In genomic region chr15:62145643-62146285, GRCm38 (mm10) we compare ENCODE assay signal across 19 mouse cellular contexts.
"Had no signal": no experiment of that assay in that cellular context is flagged by ENCODE, and none has a peak within 500 bp of the region (broad histone marks: within the 10 kb centered on the region; RNA-seq: fewer than 3 reads in every experiment).

No protein-coding gene starts in this region.

- H3K27ac ChIP-seq: kidney, postnatal 0 days; limb, embryonic 12.5 days; limb, embryonic 15.5 days; liver, embryonic 12.5 days; neural tube, embryonic 12.5 days; neural tube, embryonic 15.5 days had no signal

- H3K36me3 ChIP-seq: limb, embryonic 12.5 days; limb, embryonic 15.5 days; neural tube, embryonic 12.5 days; neural tube, embryonic 15.5 days had no signal

- DNase-seq: kidney, adult 2 months; kidney, postnatal 25 days; left cerebral cortex, postnatal 4 days; lung, adult 2 months; lung, postnatal 14 days; lung, postnatal 4 days; midbrain, embryonic 14.5 days; right cerebral cortex, adult 18-20 months; right cerebral cortex, postnatal 14 days; spleen, adult 18-20 months; thymus, adult 2 months; thymus, postnatal 25 days had no signal

- H3K9ac ChIP-seq: limb, embryonic 12.5 days; limb, embryonic 15.5 days; liver, embryonic 12.5 days; neural tube, embryonic 12.5 days; neural tube, embryonic 15.5 days had no signal

- H3K4me3 ChIP-seq: limb, embryonic 12.5 days; limb, embryonic 15.5 days; liver, embryonic 12.5 days; neural tube, embryonic 12.5 days; neural tube, embryonic 15.5 days had no signal

- H3K9me3 ChIP-seq: limb, embryonic 12.5 days; limb, embryonic 15.5 days; liver, embryonic 12.5 days; neural tube, embryonic 12.5 days; neural tube, embryonic 15.5 days had no signal

- ATAC-seq: liver, embryonic 12.5 days had no signal

- H3K4me1 ChIP-seq: neural tube, embryonic 15.5 days had no signal

- H3K27me3 ChIP-seq: limb, embryonic 12.5 days; limb, embryonic 15.5 days; liver, embryonic 12.5 days; neural tube, embryonic 12.5 days; neural tube, embryonic 15.5 days had no signal

- H3K4me2 ChIP-seq: limb, embryonic 12.5 days; limb, embryonic 15.5 days; liver, embryonic 12.5 days; midbrain, embryonic 11.5 days; neural tube, embryonic 12.5 days; neural tube, embryonic 15.5 days had no signal
